Mouse (Mus musculus) cortical plate, adult 2 months (tissue): Measurements from ENCODE around the gene Mapkapk2. TPM values are rescaled to one million over a fixed set of nuclear protein-coding genes. Genes with fewer than 3 reads are reported as not detected.

Source experiments
- H3K27ac ChIP-seq: fragments of 200-500 bp; 2 replicates; pipeline ENCODE4 v1.5.1; 2012; ENCODE audit warnings: low read length, control low read depth, inconsistent platforms; ENCODE audit not compliant: insufficient read depth
- H3K4me1 ChIP-seq: fragments of 200-500 bp; 2 replicates; pipeline ENCODE4 v1.6.1; 2011; ENCODE audit warnings: low read length; ENCODE audit not compliant: control insufficient read depth, insufficient read depth
- H3K4me3 ChIP-seq: fragments of 200-500 bp; 2 replicates; pipeline ENCODE4 v1.5.1; 2011; ENCODE audit warnings: mild to moderate bottlenecking, low read length, control low read depth; ENCODE audit not compliant: insufficient read depth
- CTCF ChIP-seq: fragments of 200-500 bp; IDR thresholded peaks from 2 replicates; pipeline ENCODE4 v1.5.1; 2011; ENCODE audit warnings: mild to moderate bottlenecking, control low read depth, low read length; ENCODE audit not compliant: insufficient read depth; ENCODE audit errors: extremely low read depth
- POLR2A ChIP-seq: fragments of 200-500 bp; IDR thresholded peaks from 2 replicates; pipeline ENCODE4 v1.6.1; 2011; ENCODE audit warnings: mild to moderate bottlenecking, low read length, control low read depth; ENCODE audit not compliant: insufficient read depth; ENCODE audit errors: extremely low read depth
- polyA plus RNA-seq: library from polyadenylated mRNA; depleted of rRNA; stranded (reverse); fragments of >200 nt; gene quantifications from 2 replicates; pipeline ENCODE4 v1.2.3, GENCODE M21; 2012

Mapkapk2 gene
- polyA plus RNA-seq, 1 experiment: 26.4 TPM

DNA sequence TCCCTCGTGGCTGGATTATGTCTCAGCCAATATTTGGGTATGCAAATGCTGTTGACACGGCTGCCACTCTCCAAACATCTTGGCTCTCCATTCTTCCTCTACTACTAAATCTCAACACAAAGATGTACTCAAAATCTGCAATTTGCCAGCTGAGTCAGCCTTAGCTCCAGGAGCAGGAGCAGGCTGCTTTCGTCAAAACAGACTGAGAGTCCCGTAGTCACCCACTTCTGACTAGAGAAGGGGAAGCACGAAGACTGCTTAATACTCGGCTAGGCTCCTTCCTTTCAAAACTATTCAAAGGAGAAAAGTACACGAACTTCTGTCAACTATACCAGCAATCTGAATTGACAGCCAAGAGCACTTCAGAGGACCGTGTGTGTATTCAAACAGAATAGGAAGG lies 2.1 kb downstream of the Mapkapk2 start:
- Histone ChIP-seq H3K27ac (no peak overlapping the region), H3K4me1 (peaks cover 4% of the 10 kb centered on the region; the same call in 1 of the 2 replicates), H3K4me3 (peak overlapping the region; percentile 91; the same call in 1 of the 2 replicates)
- TF ChIP-seq POLR2A (no peak), CTCF (no peak)

GRCm38 (mm10) chr1:131093889-131094288 lies 3.7 kb downstream of the Mapkapk2 start:
- peaks cover 9% of the 10 kb centered on the region for H3K4me1 ChIP-seq
- TF ChIP-seq POLR2A: no peak
- no peak for TF ChIP-seq CTCF

DNA sequence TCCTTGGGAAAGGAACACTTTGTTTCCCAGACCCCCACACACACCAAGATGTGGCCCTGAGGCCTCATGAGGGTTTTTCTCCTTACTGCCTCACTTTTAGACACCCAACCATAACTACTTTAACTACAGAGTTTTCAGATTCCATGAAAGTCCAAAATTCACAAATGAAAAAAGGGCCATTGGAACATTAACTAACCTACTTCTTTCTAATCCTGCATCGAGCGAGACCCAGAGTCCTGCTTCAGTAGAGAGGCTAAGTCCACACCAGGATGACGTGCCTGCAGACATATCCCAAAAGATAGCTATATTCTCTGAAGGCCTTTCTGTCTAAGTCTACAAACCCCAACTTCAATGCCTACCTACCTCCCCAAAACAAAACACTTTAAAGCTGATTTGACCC lies 4.8 kb downstream of the Mapkapk2 start:
- Histone ChIP-seq H3K4me3 (no peak overlapping the region), H3K27ac (no peak overlapping the region), H3K4me1 (peaks cover 9% of the 10 kb centered on the region)
- TF ChIP-seq CTCF (no peak), POLR2A (no peak)

More at GRCm38 (mm10) chr1:131093889-131094288, 3.7 kb downstream of the Mapkapk2 start:
- Histone ChIP-seq H3K4me3 (no peak overlapping the region), H3K27ac (no peak overlapping the region)

- H3K4me3 ChIP-seq: no peak overlapping the region
- H3K4me1 ChIP-seq: peaks cover 9% of the 10 kb centered on the region
- no peak overlapping the region for H3K27ac ChIP-seq
- TF ChIP-seq CTCF (no peak), POLR2A (no peak)
Observed at GRCm38 (mm10) chr1:131092173-131092572, 5.5 kb downstream of the Mapkapk2 start.

GRCm38 (mm10) chr1:131091481-131091880 lies 6.1 kb downstream of the Mapkapk2 start:
- Histone ChIP-seq H3K4me3 (no peak overlapping the region), H3K27ac (no peak overlapping the region), H3K4me1 (peaks cover 13% of the 10 kb centered on the region)
- TF ChIP-seq POLR2A (no peak), CTCF (no peak)

DNA sequence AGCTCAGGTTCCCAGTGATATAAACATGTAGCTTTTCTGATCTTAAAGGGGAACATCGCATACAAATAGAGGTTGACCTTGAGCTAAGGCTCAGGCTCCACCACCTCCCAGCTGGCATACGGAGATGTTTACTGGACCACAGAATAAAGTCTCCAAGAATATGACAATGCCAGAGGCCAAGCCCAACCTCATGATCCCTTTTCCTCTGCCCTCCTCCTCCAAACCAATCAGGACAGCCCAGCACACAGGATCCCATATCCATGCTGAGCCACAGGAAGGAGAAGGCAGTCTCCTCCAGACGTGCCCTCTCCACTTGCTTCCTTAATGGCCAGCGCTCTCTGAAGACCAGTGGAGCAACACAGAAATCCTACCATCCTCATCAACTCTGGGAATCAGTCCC lies 6.7 kb downstream of the Mapkapk2 start:
- no peak overlapping the region for H3K27ac ChIP-seq
- no peak overlapping the region for H3K4me3 ChIP-seq
- no peak for TF ChIP-seq POLR2A
- peaks cover 17% of the 10 kb centered on the region for H3K4me1 ChIP-seq

- no peak overlapping the region for H3K4me3 ChIP-seq
- peaks cover 17% of the 10 kb centered on the region for H3K4me1 ChIP-seq
- TF ChIP-seq CTCF (no peak), POLR2A (no peak)
- H3K27ac ChIP-seq: no peak overlapping the region
Observed at GRCm38 (mm10) chr1:131090261-131090660, 7.4 kb downstream of the Mapkapk2 start.

GRCm38 (mm10) chr1:131089525-131090127 lies 8.0 kb downstream of the Mapkapk2 start:
- Histone ChIP-seq H3K4me3 (no peak overlapping the region), H3K4me1 (peaks cover 17% of the 10 kb centered on the region), H3K27ac (no peak overlapping the region)
- no peak for TF ChIP-seq CTCF
- no peak for TF ChIP-seq POLR2A

DNA sequence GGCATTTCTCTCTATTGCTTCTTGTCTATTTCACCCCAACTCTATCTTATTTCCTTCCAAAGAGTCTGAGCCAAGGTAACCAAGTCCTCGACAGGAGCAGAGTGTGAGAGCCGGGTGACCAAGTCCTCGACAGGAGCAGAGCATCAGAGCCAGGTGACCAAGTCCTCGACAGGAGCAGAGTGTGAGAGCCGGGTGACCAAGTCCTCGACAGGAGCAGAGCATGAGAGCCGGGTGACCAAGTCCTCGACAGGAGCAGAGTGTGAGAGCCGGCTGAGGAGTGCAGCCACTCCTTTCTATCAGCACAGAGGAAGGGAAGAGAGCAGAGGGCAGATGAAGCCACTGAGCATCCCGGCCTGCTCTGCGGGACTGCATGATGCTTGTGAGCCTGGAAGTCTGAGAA lies 9.1 kb downstream of the Mapkapk2 start:
- no peak for TF ChIP-seq POLR2A
- no peak for TF ChIP-seq CTCF
- no peak overlapping the region for H3K4me3 ChIP-seq
- no peak overlapping the region for H3K27ac ChIP-seq
- H3K4me1 ChIP-seq: peaks cover 18% of the 10 kb centered on the region

DNA sequence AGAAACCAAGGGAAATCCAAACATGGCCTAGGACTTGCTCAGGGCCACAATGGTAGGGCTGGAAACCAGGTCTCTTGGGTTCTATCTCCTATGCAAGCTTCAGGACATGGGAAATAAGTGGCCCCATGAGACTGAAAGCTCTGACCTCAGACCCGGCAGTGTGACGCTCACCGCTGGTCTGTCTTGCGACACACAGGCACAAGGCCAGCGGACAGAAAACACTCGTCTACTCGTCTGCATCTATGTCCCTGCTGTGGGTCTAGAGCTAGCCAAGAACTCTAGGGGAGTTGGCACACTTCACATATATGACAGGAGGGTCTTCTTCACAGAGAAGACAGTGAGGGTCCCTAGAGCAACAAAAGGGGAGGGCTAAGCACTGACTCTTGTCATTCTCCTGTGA lies 10.7 kb downstream of the Mapkapk2 start:
- TF ChIP-seq POLR2A: no peak
- no peak for TF ChIP-seq CTCF
- H3K4me1 ChIP-seq: peaks cover 19% of the 10 kb centered on the region
- H3K4me3 ChIP-seq: no peak overlapping the region
- no peak overlapping the region for H3K27ac ChIP-seq
